Mouse (Mus musculus) liver, embryonic 12.5 days (tissue): ENCODE measurements around the gene Zfp131. TPM values are rescaled to one million over a fixed set of nuclear protein-coding genes. Genes with fewer than 3 reads are reported as not detected.

Experiments used
- polyA plus RNA-seq: library from polyadenylated mRNA; unstranded; fragments of >200 nt; fragmentation: Nextera tagmentation; extraction: Ambion mirVana; gene quantifications from 2 replicates; pipeline ENCODE4 v1.2.1, GENCODE M21; 2016

Zfp131 gene
- polyA plus RNA-seq, 1 experiment from 2014 or later = 28.4 TPM

Other genes with a start within 250 kb of the Zfp131 start
- gene Ccl28, start 167.1 kb downstream of the Zfp131 start, polyA plus RNA-seq = not detected in 2 replicates
- gene Hmgcs1, start 100.5 kb downstream of the Zfp131 start, polyA plus RNA-seq = 105 and 111 TPM in 2 replicates
- 0.07 and 0.23 TPM in 2 replicates for gene Nim1k, start 35.0 kb downstream of the Zfp131 start, polyA plus RNA-seq
- gene AF067063, start 39.3 kb upstream of the Zfp131 start, polyA plus RNA-seq = not detected in 2 replicates
- not detected in 2 replicates for gene D13Ertd608e, start 45.1 kb upstream of the Zfp131 start, polyA plus RNA-seq
- gene Tcstv1, start 103.9 kb upstream of the Zfp131 start, polyA plus RNA-seq = not detected in 2 replicates
- not detected in 2 replicates for gene Gm21761, start 138.4 kb upstream of the Zfp131 start, polyA plus RNA-seq
- gene B020031M17Rik, start 159.9 kb upstream of the Zfp131 start, polyA plus RNA-seq = not detected in 2 replicates
- not detected in 2 replicates for gene Gm36079, start 236.1 kb upstream of the Zfp131 start, polyA plus RNA-seq